Mouse (Mus musculus) kidney, adult 2 months (tissue): ENCODE data around the gene Fam129c.

Experiments used
- CTCF ChIP-seq: fragments of 200-500 bp; conservative IDR thresholded peaks from 2 replicates; pipeline ENCODE4 v1.5.1; 2011; ENCODE audit warnings: low read depth, mild to moderate bottlenecking, control low read depth, low read length, moderate library complexity, mixed read lengths; ENCODE audit not compliant: insufficient read depth, insufficient read length
- POLR2A ChIP-seq: fragments of 200-500 bp; IDR thresholded peaks from one replicate; pipeline ENCODE4 v1.6.1; 2011; ENCODE audit warnings: low read depth, low read length, control low read depth

- TF ChIP-seq CTCF (no peak), POLR2A (no peak)
Measured at GRCm38 (mm10) chr8:71592374-71593170, 4.9 kb upstream of the Fam129c start.
